Mouse (Mus musculus) liver, postnatal 0 days (tissue): Measurements from ENCODE around the gene Tcp11. TPM values are rescaled to one million over a fixed set of nuclear protein-coding genes. Genes with fewer than 3 reads are reported as not detected.
A peak's percentile ranks its signal among the peaks of the same experiment; 100 is the strongest.

Experiments used
- ATAC-seq: fragments of 200-750 bp; cut with Nextera tagmentation; 2 replicates; pipeline ENCODE4 v1.8.0; 2017; ENCODE audit warnings: mild to moderate bottlenecking, moderate library complexity
- DNase-seq: peaks from one replicate; pipeline ENCODE4 v3.0.0-alpha.2; 2016
- H3K27ac ChIP-seq: fragments of 300-500 bp; sonication (generic); 2 replicates; pipeline ENCODE4 v1.5.1; 2014; ENCODE audit warnings: antibody characterized with exemption, moderate library complexity, mild to moderate bottlenecking, low read depth
- H3K27me3 ChIP-seq: fragments of 300-500 bp; sonication (generic); 2 replicates; pipeline ENCODE4 v1.6.1; 2014; ENCODE audit warnings: low read length, control low read depth, mixed read lengths; ENCODE audit not compliant: insufficient read depth
- H3K36me3 ChIP-seq: fragments of 300-500 bp; sonication (generic); replicated peaks from 2 replicates; pipeline ENCODE4 v1.6.1; 2014; ENCODE audit warnings: mild to moderate bottlenecking, control low read depth, low read length, moderate library complexity, mixed read lengths; ENCODE audit not compliant: insufficient read depth
- H3K4me1 ChIP-seq: fragments of 300-500 bp; sonication (generic); 2 replicates; pipeline ENCODE4 v1.6.1; 2014; ENCODE audit warnings: antibody characterized with exemption, mild to moderate bottlenecking, control low read depth; ENCODE audit not compliant: insufficient read depth
- H3K4me2 ChIP-seq: fragments of 300-500 bp; sonication (generic); 2 replicates; pipeline ENCODE4 v1.6.1; 2014; ENCODE audit warnings: low read depth, mild to moderate bottlenecking, low read length, moderate library complexity, mixed read lengths
- H3K4me3 ChIP-seq: fragments of 300-500 bp; sonication (generic); 2 replicates; pipeline ENCODE4 v1.5.1; 2014; ENCODE audit warnings: low read depth, low read length
- H3K9ac ChIP-seq: fragments of 300-500 bp; sonication (generic); replicated peaks from 2 replicates; pipeline ENCODE4 v1.6.1; 2014; ENCODE audit warnings: mild to moderate bottlenecking, moderate library complexity
- H3K9me3 ChIP-seq: fragments of 300-500 bp; sonication (generic); 2 replicates; pipeline ENCODE4 v1.6.1; 2016; ENCODE audit warnings: mild to moderate bottlenecking, control low read depth, low read length, mixed read lengths
- CTCF ChIP-seq: sonication (generic); IDR thresholded peaks from 2 replicates; pipeline ENCODE4 v1.5.1; 2016; ENCODE audit warnings: antibody characterized with exemption, low read depth
- EP300 ChIP-seq: IDR thresholded peaks from 2 replicates; pipeline ENCODE4 v1.6.1; 2016; ENCODE audit warnings: antibody characterized with exemption, low read depth, mild to moderate bottlenecking
- WGBS: fragments of 180-500 bp; shearing (Covaris S2); extraction: QIAGEN DNeasy Blood & Tissue Kit; methylation state at CpG from one replicate; pipeline ENCODE4 v1.1.7; 2014; ENCODE audit not compliant: insufficient replicate concordance; 5-methylcytosine and 5-hydroxymethylcytosine counted together
- polyA plus RNA-seq: library from polyadenylated mRNA; unstranded; fragments of >200 nt; fragmentation: Nextera tagmentation; extraction: Ambion mirVana; gene quantifications from 2 replicates; pipeline ENCODE4 v1.2.1, GENCODE M21; 2015

Tcp11 gene
- polyA plus RNA-seq, 1 experiment from 2014 or later: 0.07 TPM

GRCm38 (mm10) chr17:28101284-28101887, 20.9 kb upstream of the Tcp11 start:
- H3K4me3 ChIP-seq: no peak overlapping the region
- 56% methylated on average over 12 of the region's 12 CpGs for WGBS
- no peaks in the 10 kb centered on the region for H3K36me3 ChIP-seq
- H3K9ac ChIP-seq: no peak overlapping the region
- no peak for TF ChIP-seq EP300
- TF ChIP-seq CTCF: no peak
- DNase-seq (no peak), ATAC-seq (no peak)
- H3K27ac ChIP-seq: no peak overlapping the region
- no peaks in the 10 kb centered on the region for H3K9me3 ChIP-seq
- H3K4me2 ChIP-seq: no peak overlapping the region
- no peaks in the 10 kb centered on the region for H3K27me3 ChIP-seq
- H3K4me1 ChIP-seq: no peaks in the 10 kb centered on the region

- 60% methylated on average over 1 of the region's 1 CpGs for WGBS
- Histone ChIP-seq H3K27ac (no peak overlapping the region), H3K36me3 (no peaks in the 10 kb centered on the region), H3K4me2 (no peak overlapping the region), H3K4me1 (no peaks in the 10 kb centered on the region), H3K27me3 (no peaks in the 10 kb centered on the region), H3K9ac (no peak overlapping the region), H3K9me3 (no peaks in the 10 kb centered on the region), H3K4me3 (no peak overlapping the region)
- no peak for ATAC-seq
- no peak for TF ChIP-seq EP300
- peak; percentile 44 for TF ChIP-seq CTCF
- no peak for DNase-seq
Measured at GRCm38 (mm10) chr17:28100669-28101068, 20.2 kb upstream of the Tcp11 start.

GRCm38 (mm10) chr17:28099086-28099485, 18.6 kb upstream of the Tcp11 start:
- 74% methylated on average over 3 of the region's 3 CpGs for WGBS
- no peak for ATAC-seq

GRCm38 (mm10) chr17:28097308-28097707, 16.9 kb upstream of the Tcp11 start:
- TF ChIP-seq EP300 (no peak), CTCF (no peak)
- Histone ChIP-seq H3K36me3 (no peaks in the 10 kb centered on the region), H3K9me3 (0 out of 2 replicates have a peak, but pooled peaks cover 2% of the 10 kb centered on the region), H3K4me2 (no peak overlapping the region), H3K4me3 (no peak overlapping the region), H3K27me3 (no peaks in the 10 kb centered on the region), H3K9ac (no peak overlapping the region), H3K27ac (no peak overlapping the region), H3K4me1 (no peaks in the 10 kb centered on the region)
- WGBS: 73% methylated on average over 13 of the region's 13 CpGs
- ATAC-seq: no peak
- DNase-seq: no peak

More at GRCm38 (mm10) chr17:28099086-28099485, 18.6 kb upstream of the Tcp11 start:
- no peak for TF ChIP-seq EP300
- no peak for TF ChIP-seq CTCF
- H3K4me1 ChIP-seq: no peaks in the 10 kb centered on the region
- H3K36me3 ChIP-seq: no peaks in the 10 kb centered on the region
- DNase-seq: no peak
- no peak overlapping the region for H3K9ac ChIP-seq
- H3K9me3 ChIP-seq: no peaks in the 10 kb centered on the region
- H3K4me2 ChIP-seq: no peak overlapping the region
- no peak overlapping the region for H3K4me3 ChIP-seq
- no peaks in the 10 kb centered on the region for H3K27me3 ChIP-seq
- no peak overlapping the region for H3K27ac ChIP-seq

- no peak overlapping the region for H3K4me2 ChIP-seq
- no peaks in the 10 kb centered on the region for H3K36me3 ChIP-seq
- H3K27me3 ChIP-seq: no peaks in the 10 kb centered on the region
- TF ChIP-seq CTCF (no peak), EP300 (no peak)
- no peak overlapping the region for H3K9ac ChIP-seq
- 0 out of 2 replicates have a peak, but pooled peaks cover 2% of the 10 kb centered on the region for H3K9me3 ChIP-seq
- WGBS: 66% methylated on average over 10 of the region's 10 CpGs
- ATAC-seq (no peak), DNase-seq (no peak)
- H3K27ac ChIP-seq: no peak overlapping the region
- no peak overlapping the region for H3K4me3 ChIP-seq
- H3K4me1 ChIP-seq: no peaks in the 10 kb centered on the region
Measured at GRCm38 (mm10) chr17:28096418-28096817, 16.0 kb upstream of the Tcp11 start.

- ATAC-seq: no peak
- H3K27ac ChIP-seq: no peak overlapping the region
- no peak overlapping the region for H3K4me2 ChIP-seq
- 0 out of 2 replicates have a peak, but pooled peaks cover 2% of the 10 kb centered on the region for H3K9me3 ChIP-seq
- TF ChIP-seq CTCF (peak; percentile 21; the same call in 1 of the 2 replicates), EP300 (no peak)
- H3K4me3 ChIP-seq: no peak overlapping the region
- H3K4me1 ChIP-seq: no peaks in the 10 kb centered on the region
- no peak for DNase-seq
- 84% methylated on average over 3 of the region's 3 CpGs for WGBS
- H3K9ac ChIP-seq: no peak overlapping the region
- H3K36me3 ChIP-seq: no peaks in the 10 kb centered on the region
- no peaks in the 10 kb centered on the region for H3K27me3 ChIP-seq
Measured at GRCm38 (mm10) chr17:28093837-28094236, 13.4 kb upstream of the Tcp11 start.
